ENCODE assay signal across 30 mouse cellular contexts in the genomic region with DNA sequence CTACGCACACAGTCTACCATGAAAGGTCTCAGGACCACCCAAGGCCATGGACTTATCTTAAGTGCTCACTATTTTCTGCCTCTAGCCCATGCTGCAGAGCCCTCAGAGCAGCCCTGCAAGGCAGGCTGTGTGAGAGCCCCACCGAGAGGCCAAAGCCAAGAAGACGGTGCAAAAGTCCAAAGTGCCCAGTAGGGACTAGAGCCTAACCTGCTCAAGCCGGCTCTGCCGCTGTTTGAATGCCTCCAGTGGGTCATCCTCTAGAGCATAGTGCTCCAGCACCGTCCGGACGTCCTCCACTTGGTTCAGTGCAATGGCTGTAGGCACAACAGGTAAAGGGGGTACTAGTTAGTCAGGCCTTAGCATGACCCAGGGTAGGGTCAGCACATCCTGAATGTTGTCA. TPM values are rescaled to one million over a fixed set of nuclear protein-coding genes. Genes with fewer than 3 reads are reported as not detected.
DNase-seq lines count a peak whose midpoint lies in the region; ATAC-seq and TF ChIP-seq lines count a peak whose summit lies in the region.
"Had no signal": no experiment of that assay in that cellular context is flagged by ENCODE, and none has a peak within 500 bp of the region (broad histone marks: within the 10 kb centered on the region; RNA-seq: fewer than 3 reads in every experiment).

No protein-coding gene starts in this region.

- peaks cover 59% of the 10 kb centered on the region for H3K36me3 ChIP-seq in kidney, embryonic 15.5 days
- H3K36me3 ChIP-seq in kidney, postnatal 0 days (ENCODE audit: insufficient read depth, low read length) = peaks cover 37% of the 10 kb centered on the region

- DNase-seq in kidney, adult 11 months = peak; percentile 77
- peak; percentile 63 to 66 for DNase-seq in kidney, adult 8-10 months
- no peak for DNase-seq in kidney, postnatal 0 days (ENCODE audit: low spot score)
- peak; percentile 62 to 89 for DNase-seq in kidney, postnatal 25 days
- no peak for DNase-seq in lung, postnatal 4 days
- DNase-seq in cerebellum, adult 8-10 months = no peak
- DNase-seq: B cell, adult 2 months; cerebellum, adult 18-20 months; cerebellum, adult 9-11 months; forebrain, postnatal 0 days; gastrocnemius, postnatal 25 days; heart, adult 18-20 months; heart, postnatal 14 days; heart, postnatal 4 days had no signal

- H3K4me1 ChIP-seq in kidney, embryonic 15.5 days = peaks cover 28% of the 10 kb centered on the region
- H3K4me1 ChIP-seq in kidney, postnatal 0 days (replicated peaks; ENCODE audit: insufficient read depth, low read length) = peaks cover 6% of the 10 kb centered on the region

- no peak overlapping the region for H3K27ac ChIP-seq in kidney, embryonic 15.5 days
- H3K27ac ChIP-seq in kidney, postnatal 0 days = no peak overlapping the region
- H3K27ac ChIP-seq: embryonic facial prominence, embryonic 12.5 days; embryonic facial prominence, embryonic 15.5 days; heart, embryonic 10.5 days; heart, embryonic 13.5 days; hindbrain, embryonic 14.5 days; hindbrain, postnatal 0 days had no signal

- H3K27me3 ChIP-seq in kidney, embryonic 15.5 days = peaks cover 27% of the 10 kb centered on the region
- H3K27me3 ChIP-seq in kidney, postnatal 0 days (ENCODE audit: insufficient read depth, low read length) = peaks cover 5% of the 10 kb centered on the region
- H3K27me3 ChIP-seq: CH12.LX, Patski had no signal

- ATAC-seq in kidney, embryonic 15.5 days (replicated peaks; ENCODE audit: low FRiP score) = no peak
- peak; percentile 58; the same call in 1 of the 2 replicates for ATAC-seq in kidney, postnatal 0 days (replicated peaks; ENCODE audit: low FRiP score, low read depth)
- ATAC-seq in granulocyte monocyte progenitor cell, adult 5-6 weeks (replicated peaks; ENCODE audit: poor library complexity, severe bottlenecking) = no peak
- ATAC-seq: forebrain, embryonic 14.5 days; forebrain, postnatal 0 days; hindbrain, postnatal 0 days; Patski had no signal

- no peak overlapping the region for H3K4me2 ChIP-seq in kidney, embryonic 15.5 days
- no peak overlapping the region for H3K4me2 ChIP-seq in kidney, postnatal 0 days (ENCODE audit: low read length)
- H3K4me2 ChIP-seq: embryonic facial prominence, embryonic 12.5 days; embryonic facial prominence, embryonic 15.5 days; heart, embryonic 13.5 days; hindbrain, embryonic 14.5 days had no signal

- no peaks in the 10 kb centered on the region for H3K9me3 ChIP-seq in kidney, embryonic 15.5 days (replicated peaks)
- H3K9me3 ChIP-seq in kidney, postnatal 0 days (replicated peaks; ENCODE audit: low read length) = no peaks in the 10 kb centered on the region
- H3K9me3 ChIP-seq: embryonic facial prominence, embryonic 12.5 days; embryonic facial prominence, embryonic 15.5 days; G1E; heart, embryonic 10.5 days; heart, embryonic 13.5 days had no signal

- no peak for TF ChIP-seq CTCF in kidney, postnatal 0 days (IDR thresholded peaks at IDR 0.05; ENCODE audit: low read depth)

- WGBS in kidney, embryonic 15.5 days = 89% methylated on average over 8 of the region's 8 CpGs
- WGBS in kidney, postnatal 0 days = 93% methylated on average over 8 of the region's 8 CpGs

- H3K4me3 ChIP-seq in kidney, embryonic 15.5 days (replicated peaks) = no peak overlapping the region
- no peak overlapping the region for H3K4me3 ChIP-seq in kidney, postnatal 0 days (replicated peaks; ENCODE audit: low read depth, low read length)
- H3K4me3 ChIP-seq: embryonic facial prominence, embryonic 12.5 days; embryonic facial prominence, embryonic 15.5 days; heart, embryonic 10.5 days; heart, embryonic 13.5 days had no signal

- H3K9ac ChIP-seq in kidney, embryonic 15.5 days = no peak overlapping the region
- no peak overlapping the region for H3K9ac ChIP-seq in kidney, postnatal 0 days (ENCODE audit: low read depth, low read length)
- H3K9ac ChIP-seq: embryonic facial prominence, embryonic 12.5 days; embryonic facial prominence, embryonic 15.5 days; forebrain, postnatal 0 days; heart, embryonic 13.5 days; hindbrain, embryonic 14.5 days had no signal

RNA-seq across cellular contexts. Expression of a gene that starts 4.2 kb away (rescaled TPM):
- 0.52 and 0.63 TPM in 2 replicates for polyA plus RNA-seq in kidney, embryonic 15.5 days (2015; fragmentation: Nextera tagmentation; extraction: Ambion mirVana)
- 0.43 and 0.45 TPM in 2 replicates for polyA plus RNA-seq in kidney, postnatal 0 days (2015; fragmentation: Nextera tagmentation; extraction: Ambion mirVana)
- total RNA-seq in granulocyte monocyte progenitor cell, adult 5-6 weeks (2014; fragmentation: Nextera tagmentation) = not detected in 2 replicates
- total RNA-seq in granulocyte monocyte progenitor cell, adult 5-6 weeks (2017) = 0.10 TPM in 1 of 2 replicates, not detected in the other
- total RNA-seq: common myeloid progenitor, adult 5-6 weeks; gastrocnemius, adult 8-10 months; gastrocnemius, postnatal 25 days; heart, adult 18-20 months; heart, postnatal 14 days; heart, postnatal 4 days had no signal

RNA-seq across cellular contexts. Expression of a gene that starts 5.7 kb away (rescaled TPM):
- polyA plus RNA-seq in kidney, embryonic 15.5 days (2015; fragmentation: Nextera tagmentation; extraction: Ambion mirVana) = 154 and 160 TPM in 2 replicates
- 117 and 122 TPM in 2 replicates for polyA plus RNA-seq in kidney, postnatal 0 days (2015; fragmentation: Nextera tagmentation; extraction: Ambion mirVana)
- 60.1 and 83.1 TPM in 2 replicates for total RNA-seq in granulocyte monocyte progenitor cell, adult 5-6 weeks (2014; fragmentation: Nextera tagmentation)
- 45.8 and 47.7 TPM in 2 replicates for total RNA-seq in granulocyte monocyte progenitor cell, adult 5-6 weeks (2017)

RNA-seq across cellular contexts. Expression of a gene that starts 15.2 kb away (rescaled TPM):
- polyA plus RNA-seq in kidney, embryonic 15.5 days (2015; fragmentation: Nextera tagmentation; extraction: Ambion mirVana) = 0.42 and 0.57 TPM in 2 replicates
- 0.14 and 0.26 TPM in 2 replicates for polyA plus RNA-seq in kidney, postnatal 0 days (2015; fragmentation: Nextera tagmentation; extraction: Ambion mirVana)
- total RNA-seq in granulocyte monocyte progenitor cell, adult 5-6 weeks (2014; fragmentation: Nextera tagmentation) = not detected in 2 replicates
- total RNA-seq in granulocyte monocyte progenitor cell, adult 5-6 weeks (2017) = not detected in 2 replicates
- total RNA-seq: adrenal gland, adult 18-20 months; CH12.LX; common myeloid progenitor, adult 5-6 weeks; G1E; gastrocnemius, adult 8-10 months; gastrocnemius, postnatal 25 days; heart, adult 18-20 months; heart, postnatal 14 days; heart, postnatal 4 days had no signal
- polyA plus RNA-seq: embryonic facial prominence, embryonic 12.5 days; G1E; heart, embryonic 10.5 days; heart, embryonic 13.5 days; heart, embryonic 16.5 days; Patski had no signal

RNA-seq across cellular contexts. Expression of a gene that starts 28.7 kb away (rescaled TPM):
- 11.4 and 11.6 TPM in 2 replicates for polyA plus RNA-seq in kidney, embryonic 15.5 days (2015; fragmentation: Nextera tagmentation; extraction: Ambion mirVana)
- polyA plus RNA-seq in kidney, postnatal 0 days (2015; fragmentation: Nextera tagmentation; extraction: Ambion mirVana) = 13.8 and 15.6 TPM in 2 replicates
- total RNA-seq in granulocyte monocyte progenitor cell, adult 5-6 weeks (2014; fragmentation: Nextera tagmentation) = 1.2 and 2.1 TPM in 2 replicates
- 1.6 and 1.9 TPM in 2 replicates for total RNA-seq in granulocyte monocyte progenitor cell, adult 5-6 weeks (2017)

RNA-seq across cellular contexts. Expression of a gene that starts 32.3 kb away (rescaled TPM):
- polyA plus RNA-seq in kidney, embryonic 15.5 days (2015; fragmentation: Nextera tagmentation; extraction: Ambion mirVana) = 91.0 and 104 TPM in 2 replicates
- 53.4 and 59.8 TPM in 2 replicates for polyA plus RNA-seq in kidney, postnatal 0 days (2015; fragmentation: Nextera tagmentation; extraction: Ambion mirVana)
- total RNA-seq in granulocyte monocyte progenitor cell, adult 5-6 weeks (2014; fragmentation: Nextera tagmentation) = 72.1 and 81.1 TPM in 2 replicates
- total RNA-seq in granulocyte monocyte progenitor cell, adult 5-6 weeks (2017) = 61.2 and 64.1 TPM in 2 replicates

Comparison
In these comparisons a context has a peak if more than half of its experiments do, and no peak if none do; other contexts are left out.
1. DNase-seq: peak in kidney, adult 11 months (single experiment), kidney, adult 8-10 months (2 of 2) and kidney, postnatal 25 days (2 of 2); none in kidney, postnatal 0 days (single experiment), lung, postnatal 4 days (0 of 2) and cerebellum, adult 8-10 months (single experiment).